16 mouse cellular contexts compared by ENCODE assay signal in genomic region chr8:121852464-121852863, GRCm38 (mm10). TPM values are rescaled to one million over a fixed set of nuclear protein-coding genes. Genes with fewer than 3 reads are reported as not detected.
DNase-seq lines count a peak whose midpoint lies in the region; ATAC-seq and TF ChIP-seq lines count a peak whose summit lies in the region.
"Had no signal": no experiment of that assay in that cellular context is flagged by ENCODE, and none has a peak within 500 bp of the region (broad histone marks: within the 10 kb centered on the region; RNA-seq: fewer than 3 reads in every experiment).

No protein-coding gene starts in this region.

- TF ChIP-seq EP300 in heart, adult 2 months (IDR thresholded peaks at IDR 0.05; ENCODE audit: insufficient read depth, low read depth, low read length), result no peak
- TF ChIP-seq EP300 in ES-Bruce4 (IDR thresholded peaks at IDR 0.05; ENCODE audit: insufficient read depth, low read depth, low read length), result no peak

- H3K9me3 ChIP-seq in heart, embryonic 15.5 days (replicated peaks), result no peaks in the 10 kb centered on the region
- no peaks in the 10 kb centered on the region for H3K9me3 ChIP-seq in ES-Bruce4 (replicated peaks; ENCODE audit: control insufficient read depth, insufficient read depth, low read length, poor library complexity, severe bottlenecking)
- H3K9me3 ChIP-seq in neural tube, embryonic 15.5 days (replicated peaks), result no peaks in the 10 kb centered on the region
- no peaks in the 10 kb centered on the region for H3K9me3 ChIP-seq in hindbrain, embryonic 14.5 days (ENCODE audit: control insufficient read depth, low read length)
- H3K9me3 ChIP-seq: embryonic facial prominence, embryonic 12.5 days; hindbrain, embryonic 15.5 days; midbrain, embryonic 12.5 days had no signal

- no peaks in the 10 kb centered on the region for H3K36me3 ChIP-seq in heart, embryonic 15.5 days
- H3K36me3 ChIP-seq in heart, adult 2 months (ENCODE audit: control insufficient read depth, insufficient read depth, low read length), result no peaks in the 10 kb centered on the region
- no peaks in the 10 kb centered on the region for H3K36me3 ChIP-seq in ES-Bruce4 (ENCODE audit: control insufficient read depth, insufficient read depth, low read length, poor library complexity, severe bottlenecking)
- H3K36me3 ChIP-seq in neural tube, embryonic 15.5 days, result no peaks in the 10 kb centered on the region
- H3K36me3 ChIP-seq in hindbrain, embryonic 14.5 days (replicated peaks; ENCODE audit: control insufficient read depth, insufficient read depth), result no peaks in the 10 kb centered on the region
- H3K36me3 ChIP-seq: embryonic facial prominence, embryonic 12.5 days; hindbrain, embryonic 15.5 days; midbrain, embryonic 12.5 days had no signal

- TF ChIP-seq CTCF in heart, adult 2 months (IDR thresholded peaks at IDR 0.05), result no peak
- TF ChIP-seq CTCF in ES-Bruce4 (IDR thresholded peaks at IDR 0.05; ENCODE audit: low read depth, low read length), result no peak

- H3K4me1 ChIP-seq in heart, embryonic 15.5 days (replicated peaks), result peaks cover 30% of the 10 kb centered on the region
- no peaks in the 10 kb centered on the region; the same call in 1 of the 2 replicates for H3K4me1 ChIP-seq in heart, adult 2 months (ENCODE audit: control insufficient read depth, insufficient read depth, low read length)
- peaks cover 2% of the 10 kb centered on the region for H3K4me1 ChIP-seq in ES-Bruce4 (ENCODE audit: control insufficient read depth, insufficient read depth, low read length)
- peaks cover 15% of the 10 kb centered on the region for H3K4me1 ChIP-seq in neural tube, embryonic 15.5 days
- peaks cover 4% of the 10 kb centered on the region; the same call in 1 of the 2 replicates for H3K4me1 ChIP-seq in hindbrain, embryonic 14.5 days (replicated peaks; ENCODE audit: control insufficient read depth, insufficient read depth, low read length)

- no peak overlapping the region for H3K9ac ChIP-seq in heart, embryonic 15.5 days
- H3K9ac ChIP-seq in heart, adult 2 months (ENCODE audit: low read depth, low read length), result no peak overlapping the region
- H3K9ac ChIP-seq in ES-Bruce4 (ENCODE audit: low read depth, poor library complexity, severe bottlenecking), result peak overlapping the region; percentile 88
- no peak overlapping the region for H3K9ac ChIP-seq in neural tube, embryonic 15.5 days (replicated peaks)
- no peak overlapping the region for H3K9ac ChIP-seq in hindbrain, embryonic 14.5 days
- H3K9ac ChIP-seq: embryonic facial prominence, embryonic 12.5 days; hindbrain, embryonic 15.5 days; midbrain, embryonic 12.5 days had no signal

- no peak overlapping the region for H3K4me3 ChIP-seq in heart, embryonic 15.5 days
- no peak overlapping the region for H3K4me3 ChIP-seq in heart, adult 2 months
- no peak overlapping the region for H3K4me3 ChIP-seq in ES-Bruce4 (ENCODE audit: low read depth, low read length)
- no peak overlapping the region for H3K4me3 ChIP-seq in neural tube, embryonic 15.5 days (replicated peaks)
- no peak overlapping the region for H3K4me3 ChIP-seq in hindbrain, embryonic 14.5 days (replicated peaks; ENCODE audit: low read length)
- H3K4me3 ChIP-seq: embryonic facial prominence, embryonic 12.5 days; hindbrain, embryonic 15.5 days; midbrain, embryonic 12.5 days; myocyte had no signal

- H3K27ac ChIP-seq in heart, embryonic 15.5 days, result peak overlapping the region; percentile 33; the same call in 1 of the 2 replicates
- no peak overlapping the region for H3K27ac ChIP-seq in heart, adult 2 months
- peak overlapping the region; percentile 71 for H3K27ac ChIP-seq in ES-Bruce4 (ENCODE audit: insufficient read depth, low read length)
- no peak overlapping the region for H3K27ac ChIP-seq in neural tube, embryonic 15.5 days (replicated peaks)
- H3K27ac ChIP-seq in hindbrain, embryonic 14.5 days, result no peak overlapping the region
- H3K27ac ChIP-seq: embryonic facial prominence, embryonic 12.5 days; hindbrain, embryonic 15.5 days; midbrain, embryonic 12.5 days had no signal

- no peak for TF ChIP-seq POLR2A in heart, adult 2 months (IDR thresholded peaks at IDR 0.05; ENCODE audit: insufficient read depth, low read depth, low read length)
- no peak for TF ChIP-seq POLR2A in ES-Bruce4 (IDR thresholded peaks at IDR 0.05; ENCODE audit: insufficient read depth, low read length)

- H3K4me2 ChIP-seq in heart, embryonic 15.5 days, result no peak overlapping the region
- H3K4me2 ChIP-seq in neural tube, embryonic 15.5 days, result no peak overlapping the region
- no peak overlapping the region for H3K4me2 ChIP-seq in hindbrain, embryonic 14.5 days (replicated peaks)
- H3K4me2 ChIP-seq: embryonic facial prominence, embryonic 12.5 days; hindbrain, embryonic 15.5 days; midbrain, embryonic 12.5 days had no signal

- H3K27me3 ChIP-seq in heart, embryonic 15.5 days, result peaks cover 4% of the 10 kb centered on the region; the same call in 1 of the 2 replicates
- H3K27me3 ChIP-seq in heart, adult 2 months (ENCODE audit: control insufficient read depth, insufficient read depth, low read length), result no peaks in the 10 kb centered on the region
- no peaks in the 10 kb centered on the region for H3K27me3 ChIP-seq in ES-Bruce4 (ENCODE audit: control insufficient read depth, insufficient read depth, low read length, poor library complexity, severe bottlenecking)
- H3K27me3 ChIP-seq in neural tube, embryonic 15.5 days (replicated peaks), result no peaks in the 10 kb centered on the region
- H3K27me3 ChIP-seq in hindbrain, embryonic 14.5 days (ENCODE audit: control insufficient read depth, insufficient read depth, low read length), result 0 out of 2 replicates have a peak, but pooled peaks cover 3% of the 10 kb centered on the region
- H3K27me3 ChIP-seq: embryonic facial prominence, embryonic 12.5 days; hindbrain, embryonic 15.5 days had no signal

- ATAC-seq in heart, embryonic 15.5 days (replicated peaks; ENCODE audit: insufficient number of reproducible peaks, insufficient read depth, low FRiP score, low read depth), result peak; percentile 50; the same call in 1 of the 2 replicates
- no peak for ATAC-seq in neural tube, embryonic 15.5 days (ENCODE audit: low FRiP score)
- no peak for ATAC-seq in hindbrain, embryonic 14.5 days (ENCODE audit: low FRiP score)

- 13% methylated on average over 7 of the region's 7 CpGs for WGBS in heart, embryonic 15.5 days
- 32% methylated on average over 7 of the region's 7 CpGs for WGBS in heart, adult 2 months
- WGBS in neural tube, embryonic 15.5 days, result 69% methylated on average over 7 of the region's 7 CpGs
- 74% methylated on average over 7 of the region's 7 CpGs for WGBS in hindbrain, embryonic 14.5 days

- intact Hi-C loops in heart, adult 2 months (cut with DNase I), result no loop called here

- no peaks in the 10 kb centered on the region for H3K79me2 ChIP-seq in heart, adult 2 months (replicated peaks; ENCODE audit: control insufficient read depth, insufficient read depth, low read length)

- DNase-seq in heart, adult 2 months, result no peak
- DNase-seq in ovary, postnatal 36 days (ENCODE audit: low spot score), result peak; percentile 1
- no peak for DNase-seq in ovary, postnatal 10 days (ENCODE audit: low spot score)
- peak; percentile 60 for DNase-seq in naive thymus-derived CD4-positive, alpha-beta T cell, adult 2 months (ENCODE audit: low read depth)
- DNase-seq in hindbrain, embryonic 14.5 days (ENCODE audit: low spot score), result no peak
- DNase-seq: adrenal gland, postnatal 36 days; cerebellum, postnatal 36 days; lung, postnatal 36 days; right cerebral cortex, postnatal 4 days had no signal

RNA-seq across cellular contexts. Expression of gene Klhdc4, which starts 23.1 kb away (rescaled TPM):
- polyA plus RNA-seq in heart, embryonic 15.5 days (2015; fragmentation: Nextera tagmentation; extraction: Ambion mirVana), result 18.7 and 27.6 TPM in 2 replicates
- 10 to 100 TPM; 11.2 to 12.6 TPM for total RNA-seq in heart, adult 2 months (2021)
- polyA plus RNA-seq in heart, adult 2 months (2012; rRNA removed), result 9.6 and 11.0 TPM in 2 replicates
- polyA plus RNA-seq in ES-Bruce4 (2011; ENCODE audit: insufficient read depth, insufficient read length, low read depth, missing spikeins), result 34.6 and 42.1 TPM in 2 replicates
- polyA plus RNA-seq in neural tube, embryonic 15.5 days (2015; fragmentation: Nextera tagmentation; extraction: Ambion mirVana), result 44.4 and 44.5 TPM in 2 replicates
- polyA plus RNA-seq in hindbrain, embryonic 14.5 days (2014; fragmentation: Nextera tagmentation; extraction: Ambion mirVana), result 40.6 and 41.3 TPM in 2 replicates

RNA-seq across cellular contexts. Expression of gene Slc7a5, which starts 55.0 kb away (rescaled TPM):
- 12.0 and 17.4 TPM in 2 replicates for polyA plus RNA-seq in heart, embryonic 15.5 days (2015; fragmentation: Nextera tagmentation; extraction: Ambion mirVana)
- 1 to 10 TPM; 3.1 to 4.6 TPM for total RNA-seq in heart, adult 2 months (2021)
- 5.0 and 5.2 TPM in 2 replicates for polyA plus RNA-seq in heart, adult 2 months (2012; rRNA removed)
- polyA plus RNA-seq in ES-Bruce4 (2011; ENCODE audit: insufficient read depth, insufficient read length, low read depth, missing spikeins), result 80.8 and 85.4 TPM in 2 replicates
- 39.6 and 41.1 TPM in 2 replicates for polyA plus RNA-seq in neural tube, embryonic 15.5 days (2015; fragmentation: Nextera tagmentation; extraction: Ambion mirVana)
- polyA plus RNA-seq in hindbrain, embryonic 14.5 days (2014; fragmentation: Nextera tagmentation; extraction: Ambion mirVana), result 57.3 and 65.0 TPM in 2 replicates

Comparison
In these comparisons a context has a peak if more than half of its experiments do, and no peak if none do; other contexts are left out.
1. H3K27ac ChIP-seq: peak in heart, embryonic 15.5 days (single experiment) and ES-Bruce4 (single experiment); none in heart, adult 2 months (single experiment), neural tube, embryonic 15.5 days (single experiment) and hindbrain, embryonic 14.5 days (single experiment).
2. DNase-seq: peak in ovary, postnatal 36 days (single experiment) and naive thymus-derived CD4-positive, alpha-beta T cell, adult 2 months (single experiment); none in heart, adult 2 months (0 of 2), ovary, postnatal 10 days (single experiment) and hindbrain, embryonic 14.5 days (single experiment).